Mouse (Mus musculus): Measurements from ENCODE around the gene Smn1. TPM values are rescaled to one million over a fixed set of nuclear protein-coding genes. Genes with fewer than 3 reads are reported as not detected.
"Not testable (repeated sequence)": the region's sequence is repeated elsewhere in the genome, so short reads cannot be mapped to it uniquely, and the experiment has no call there.

Gene Smn1
- polyA plus RNA-seq, 1 experiment from 2014 or later: 84.8 TPM

DNA sequence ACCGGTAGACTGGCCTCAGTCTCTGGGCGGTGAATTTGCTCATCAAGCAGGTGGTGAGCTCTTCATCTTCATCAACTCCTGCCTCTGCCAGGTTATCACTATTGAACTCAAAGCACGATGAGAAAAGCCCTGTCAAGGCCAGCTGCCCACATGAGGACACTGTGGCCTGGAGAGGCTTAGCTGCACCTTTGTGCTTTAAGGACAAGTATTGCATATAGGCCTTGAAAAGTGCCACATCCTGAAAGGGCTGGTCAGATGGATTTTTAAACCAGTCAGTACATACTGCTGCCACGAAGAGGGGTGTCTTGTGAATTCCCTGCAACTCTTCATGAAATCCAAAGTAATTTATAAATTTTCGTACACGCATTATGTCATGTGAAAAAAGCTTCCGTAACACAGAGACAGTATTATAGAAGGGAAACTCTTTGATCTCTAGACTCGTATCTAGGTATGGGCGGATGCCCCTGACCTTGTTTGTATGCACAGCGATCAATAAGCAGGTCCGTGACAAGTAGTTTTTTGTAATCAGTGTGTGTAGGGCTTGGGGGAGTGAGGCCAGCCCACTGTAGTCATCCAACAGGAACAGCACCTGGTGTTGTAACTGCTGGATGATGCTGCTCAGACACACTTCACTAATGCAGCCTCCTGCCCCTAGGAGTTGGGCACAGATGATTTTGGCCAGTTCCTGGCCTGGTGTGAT, 36.7 kb downstream of the Smn1 start:
- H3K27ac ChIP-seq; H3K36me3 ChIP-seq; H3K4me3 ChIP-seq; H3K4me1 ChIP-seq; H3K27me3 ChIP-seq (ENCODE audit: low read depth, poor library complexity, severe bottlenecking); DNase-seq (ENCODE audit: low spot score); H3K9me3 ChIP-seq (replicated peaks): not testable (repeated sequence)
- WGBS: 86% methylated on average over 11 of the region's 11 CpGs

DNA sequence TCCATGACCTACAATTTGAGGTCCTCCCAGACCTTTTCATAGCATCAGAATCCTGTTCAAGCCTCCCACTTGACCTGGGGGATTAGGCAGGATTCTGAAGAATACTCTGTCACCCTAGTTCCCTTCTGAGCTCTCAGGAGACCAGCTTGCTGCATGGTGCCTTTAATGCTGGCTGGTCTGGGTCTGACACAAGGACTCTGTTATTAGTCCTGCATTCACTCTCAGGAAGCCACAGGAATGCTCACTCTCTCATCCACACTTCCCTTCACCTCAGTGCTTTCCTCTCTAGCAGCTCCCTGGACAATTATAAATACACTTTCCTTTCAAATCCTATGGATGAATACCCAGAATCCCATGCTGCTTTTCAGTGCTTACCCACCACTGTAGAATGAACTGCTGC, 37.8 kb downstream of the Smn1 start:
- H3K4me3 ChIP-seq; H3K36me3 ChIP-seq; DNase-seq (ENCODE audit: low spot score); H3K4me1 ChIP-seq; H3K27ac ChIP-seq; H3K27me3 ChIP-seq (ENCODE audit: low read depth, poor library complexity, severe bottlenecking); H3K9me3 ChIP-seq (replicated peaks): not testable (repeated sequence)

DNA sequence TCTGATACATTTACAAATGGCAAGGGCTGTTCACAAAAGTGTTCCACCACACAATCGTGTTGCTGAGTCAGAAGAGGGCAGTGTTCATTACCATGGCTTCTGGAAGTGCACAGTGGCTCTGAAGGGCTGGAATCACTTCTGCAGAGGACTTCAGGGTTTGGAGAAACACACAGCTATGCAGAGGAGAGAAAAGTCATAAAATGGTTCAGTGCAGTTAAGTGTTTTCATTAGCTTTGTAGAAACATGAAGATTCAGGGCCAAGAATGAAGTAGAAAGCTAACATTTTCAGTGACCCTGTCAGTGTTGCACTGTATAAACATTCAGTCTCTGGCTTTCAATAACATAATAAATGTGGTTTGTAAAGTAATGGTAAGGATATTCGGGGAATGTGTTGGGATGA, 41.7 kb downstream of the Smn1 start:
- WGBS: 84% methylated on average over 2 of the region's 2 CpGs
- DNase-seq (ENCODE audit: low spot score); H3K4me3 ChIP-seq; H3K4me1 ChIP-seq; H3K27ac ChIP-seq; H3K9me3 ChIP-seq (replicated peaks); H3K27me3 ChIP-seq (ENCODE audit: low read depth, poor library complexity, severe bottlenecking); H3K36me3 ChIP-seq: not testable (repeated sequence)

DNA sequence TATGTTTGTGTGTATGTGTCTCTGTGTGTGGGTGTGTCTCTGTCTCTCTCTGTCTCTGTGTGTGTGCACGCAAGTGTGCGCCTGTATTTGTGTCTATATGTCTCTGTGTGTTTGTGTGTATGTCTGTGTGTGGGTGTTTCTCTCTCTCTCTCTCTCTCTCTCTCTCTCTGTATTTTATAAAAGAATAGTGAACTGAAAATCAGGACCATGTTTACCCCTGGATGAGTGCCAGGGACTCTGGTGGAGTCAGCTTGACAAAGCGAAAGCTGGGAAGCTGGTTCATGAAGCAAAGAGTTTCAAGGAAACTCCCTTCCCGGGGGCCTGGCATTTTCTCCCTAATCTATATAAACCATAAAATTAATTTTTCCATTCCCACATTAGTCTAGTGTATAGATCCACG, 49.7 kb downstream of the Smn1 start:
- H3K4me1 ChIP-seq: not testable (repeated sequence)

DNA sequence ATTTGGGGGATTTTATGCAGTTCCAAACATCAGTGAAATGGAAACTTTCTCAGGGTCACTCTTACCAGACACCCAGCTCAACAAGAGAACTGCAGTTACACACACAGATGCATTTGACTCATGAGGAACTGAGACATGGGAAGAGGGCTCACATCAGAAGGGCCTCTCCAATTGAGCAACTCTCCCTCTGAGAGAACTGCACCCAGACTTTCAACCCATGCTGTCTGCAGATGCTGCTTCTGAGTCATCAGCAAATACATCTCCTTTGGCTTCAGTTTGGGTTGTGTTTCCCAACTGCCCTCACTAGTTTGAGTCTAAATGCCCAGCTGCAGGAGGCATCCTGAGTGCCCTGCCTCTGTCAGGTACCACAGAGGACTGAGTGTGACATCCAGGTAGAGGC, 58.5 kb downstream of the Smn1 start:
- not testable (repeated sequence) for H3K36me3 ChIP-seq; DNase-seq (ENCODE audit: low spot score); H3K9me3 ChIP-seq (replicated peaks); H3K4me3 ChIP-seq; H3K27me3 ChIP-seq (ENCODE audit: low read depth, poor library complexity, severe bottlenecking); H3K4me1 ChIP-seq; H3K27ac ChIP-seq

More for the DNA sequence above, 49.7 kb downstream of the Smn1 start:
- H3K27me3 ChIP-seq (ENCODE audit: low read depth, poor library complexity, severe bottlenecking); H3K36me3 ChIP-seq; H3K4me3 ChIP-seq; DNase-seq (ENCODE audit: low spot score); H3K27ac ChIP-seq; H3K9me3 ChIP-seq (replicated peaks): not testable (repeated sequence)
- WGBS: 93% methylated on average over 4 of the region's 5 CpGs

Other genes starting within 250 kb of the Smn1 start
- gene Cartpt, start 223.8 kb upstream of the Smn1 start, polyA plus RNA-seq (2016; fragmentation: Nextera tagmentation; extraction: Ambion mirVana): 0.19 TPM in 1 of 2 replicates, not detected in the other
- 46.0 and 48.3 TPM in 2 replicates for gene Mccc2, start 109.2 kb upstream of the Smn1 start, polyA plus RNA-seq (2016; fragmentation: Nextera tagmentation; extraction: Ambion mirVana)
- gene Bdp1, start 20.8 kb upstream of the Smn1 start, polyA plus RNA-seq (2016; fragmentation: Nextera tagmentation; extraction: Ambion mirVana): 24.9 and 26.6 TPM in 2 replicates
- gene Serf1, start 16.8 kb upstream of the Smn1 start, polyA plus RNA-seq (2016; fragmentation: Nextera tagmentation; extraction: Ambion mirVana): 144 and 175 TPM in 2 replicates
- 0.15 and 0.16 TPM in 2 replicates for gene Naip2, start 77.2 kb downstream of the Smn1 start, polyA plus RNA-seq (2016; fragmentation: Nextera tagmentation; extraction: Ambion mirVana)
- 0.03 and 0.06 TPM in 2 replicates for gene Naip5, start 121.5 kb downstream of the Smn1 start, polyA plus RNA-seq (2016; fragmentation: Nextera tagmentation; extraction: Ambion mirVana)
- 0.04 and 0.08 TPM in 2 replicates for gene Naip6, start 192.8 kb downstream of the Smn1 start, polyA plus RNA-seq (2016; fragmentation: Nextera tagmentation; extraction: Ambion mirVana)